Mouse (Mus musculus) bone marrow, adult 2 months (tissue): ENCODE measurements around the gene Foxo6.

ENCODE experiments used
- CTCF ChIP-seq: fragments of 200-500 bp; IDR thresholded peaks from 2 replicates; pipeline ENCODE4 v1.5.1; 2011; ENCODE audit warnings: low read length, control low read depth; ENCODE audit not compliant: control insufficient read depth, insufficient read depth
- POLR2A ChIP-seq: fragments of 200-500 bp; IDR thresholded peaks from 2 replicates; pipeline ENCODE4 v1.6.1; 2011; ENCODE audit warnings: low read depth, mild to moderate bottlenecking, control low read depth, low read length, borderline replicate concordance; ENCODE audit not compliant: control insufficient read depth

- TF ChIP-seq CTCF (no peak), POLR2A (no peak)
Observed at GRCm38 (mm10) chr4:120228613-120229012, 58.5 kb downstream of the Foxo6 start.
